Mouse (Mus musculus): Measurements from ENCODE around the gene Pcbp1. TPM values are rescaled to one million over a fixed set of nuclear protein-coding genes. Genes with fewer than 3 reads are reported as not detected.

Pcbp1 gene
- polyA plus RNA-seq, 1 experiment from 2014 or later = 149 TPM

- no peak overlapping the region; the same call in 1 of the 2 replicates for H3K9ac ChIP-seq (ENCODE audit: low read length)
- ATAC-seq (replicated peaks; ENCODE audit: extremely low read depth, insufficient read depth, low FRiP score) = no peak
- H3K4me3 ChIP-seq (ENCODE audit: low read length) = no peak overlapping the region
- no peaks in the 10 kb centered on the region for H3K36me3 ChIP-seq (ENCODE audit: control insufficient read depth, insufficient read depth)
- H3K27me3 ChIP-seq (ENCODE audit: control insufficient read depth, insufficient read depth, low read length) = no peaks in the 10 kb centered on the region
- peak overlapping the region; percentile 53; the same call in 1 of the 2 replicates for H3K4me2 ChIP-seq (ENCODE audit: low read depth, low read length)
- peak overlapping the region; percentile 90 for H3K27ac ChIP-seq (ENCODE audit: low read length)
- H3K9me3 ChIP-seq (replicated peaks; ENCODE audit: control insufficient read depth, low read length) = no peaks in the 10 kb centered on the region
- peaks cover 55% of the 10 kb centered on the region for H3K4me1 ChIP-seq (ENCODE audit: control insufficient read depth, insufficient read depth, low read length)
Measured at GRCm38 (mm10) chr6:86479816-86480188, 46.3 kb downstream of the Pcbp1 start.

- H3K27me3 ChIP-seq (ENCODE audit: control insufficient read depth, insufficient read depth, low read length) = no peaks in the 10 kb centered on the region
- no peaks in the 10 kb centered on the region for H3K9me3 ChIP-seq (replicated peaks; ENCODE audit: control insufficient read depth, low read length)
- H3K27ac ChIP-seq (ENCODE audit: low read length) = peak overlapping the region; percentile 90
- H3K4me1 ChIP-seq (ENCODE audit: control insufficient read depth, insufficient read depth, low read length) = peaks cover 52% of the 10 kb centered on the region
- H3K4me3 ChIP-seq (ENCODE audit: low read length) = no peak overlapping the region
- 64% methylated on average over 3 of the region's 3 CpGs for whole genome bisulfite sequencing
- peak; percentile 29 for ATAC-seq (replicated peaks; ENCODE audit: extremely low read depth, insufficient read depth, low FRiP score)
- H3K36me3 ChIP-seq (ENCODE audit: control insufficient read depth, insufficient read depth) = no peaks in the 10 kb centered on the region
- no peak overlapping the region for H3K4me2 ChIP-seq (ENCODE audit: low read depth, low read length)
- H3K9ac ChIP-seq (ENCODE audit: low read length) = no peak overlapping the region
Measured at GRCm38 (mm10) chr6:86479311-86479710, 46.8 kb downstream of the Pcbp1 start.

DNA sequence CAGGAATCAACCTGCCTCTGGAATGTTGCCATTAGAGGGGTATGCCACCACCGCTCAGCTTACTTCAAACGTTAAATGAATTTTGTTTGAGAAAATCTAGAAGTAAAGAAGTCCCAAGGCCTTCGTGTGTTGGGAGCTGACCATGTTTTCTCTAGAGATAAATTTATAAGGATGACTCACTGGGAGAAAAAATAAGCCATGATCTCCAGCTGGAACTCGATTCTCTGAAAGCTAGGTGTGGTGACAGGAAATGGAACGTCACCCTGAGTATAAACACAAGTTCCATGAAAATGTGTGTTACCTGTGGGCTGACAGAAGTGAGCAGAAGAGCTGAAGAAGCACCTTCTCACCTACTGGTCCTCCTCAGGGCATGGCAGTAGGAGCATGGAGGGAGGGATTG is 49.2 kb downstream of the Pcbp1 start:
- H3K36me3 ChIP-seq (ENCODE audit: control insufficient read depth, insufficient read depth) = no peaks in the 10 kb centered on the region
- H3K4me2 ChIP-seq (ENCODE audit: low read depth, low read length) = no peak overlapping the region
- no peak for ATAC-seq (replicated peaks; ENCODE audit: extremely low read depth, insufficient read depth, low FRiP score)
- no peaks in the 10 kb centered on the region for H3K9me3 ChIP-seq (replicated peaks; ENCODE audit: control insufficient read depth, low read length)
- H3K27me3 ChIP-seq (ENCODE audit: control insufficient read depth, insufficient read depth, low read length) = no peaks in the 10 kb centered on the region
- no peak overlapping the region for H3K4me3 ChIP-seq (ENCODE audit: low read length)
- WGBS = 54% methylated on average over 5 of the region's 5 CpGs
- H3K27ac ChIP-seq (ENCODE audit: low read length) = peak overlapping the region; percentile 90; the same call in 1 of the 2 replicates
- H3K4me1 ChIP-seq (ENCODE audit: control insufficient read depth, insufficient read depth, low read length) = peaks cover 62% of the 10 kb centered on the region
- no peak overlapping the region for H3K9ac ChIP-seq (ENCODE audit: low read length)

DNA sequence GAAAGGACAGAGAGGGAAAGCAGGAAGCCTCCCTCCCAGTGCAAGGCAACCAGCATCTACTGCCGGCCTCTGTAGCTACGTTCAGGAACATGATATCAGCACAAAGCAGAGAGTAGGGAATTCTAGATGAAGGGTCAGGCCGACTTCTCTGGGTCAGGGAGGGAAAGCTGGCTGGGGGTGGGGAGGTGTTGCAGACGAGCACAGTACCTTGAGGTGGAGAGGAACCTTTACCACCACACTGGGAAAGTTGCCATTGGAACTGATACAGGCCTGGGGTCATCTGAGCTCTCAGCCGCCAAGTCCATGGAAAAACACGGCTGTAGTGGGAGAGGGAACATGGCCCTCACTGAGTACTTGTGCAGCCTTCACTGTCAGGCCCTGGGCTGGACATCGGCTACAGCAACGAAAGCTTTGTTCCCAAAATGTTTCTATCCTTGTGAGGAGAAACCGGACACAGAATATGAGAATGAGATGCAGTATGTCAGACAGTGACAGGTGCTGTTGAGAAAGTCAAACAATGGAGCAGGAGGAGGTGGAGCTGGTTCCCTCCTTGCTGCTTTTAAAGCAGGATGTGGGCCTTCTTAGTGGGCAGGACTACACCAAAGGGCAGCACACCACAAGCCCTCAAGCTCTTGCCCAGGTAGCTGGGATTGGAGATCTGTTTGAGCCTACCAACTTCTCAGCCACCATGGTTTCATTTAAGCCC is 50.5 kb downstream of the Pcbp1 start:
- H3K4me2 ChIP-seq (ENCODE audit: low read depth, low read length) = no peak overlapping the region
- 37% methylated on average over 9 of the region's 9 CpGs for WGBS
- H3K27ac ChIP-seq (ENCODE audit: low read length) = peak overlapping the region; percentile 83
- H3K9ac ChIP-seq (ENCODE audit: low read length) = peak overlapping the region; percentile 24; the same call in 1 of the 2 replicates
- no peak for ATAC-seq (replicated peaks; ENCODE audit: extremely low read depth, insufficient read depth, low FRiP score)
- H3K4me3 ChIP-seq (ENCODE audit: low read length) = no peak overlapping the region
- H3K4me1 ChIP-seq (ENCODE audit: control insufficient read depth, insufficient read depth, low read length) = peaks cover 57% of the 10 kb centered on the region
- H3K36me3 ChIP-seq (ENCODE audit: control insufficient read depth, insufficient read depth) = no peaks in the 10 kb centered on the region
- no peaks in the 10 kb centered on the region for H3K27me3 ChIP-seq (ENCODE audit: control insufficient read depth, insufficient read depth, low read length)
- no peaks in the 10 kb centered on the region for H3K9me3 ChIP-seq (replicated peaks; ENCODE audit: control insufficient read depth, low read length)

- H3K4me3 ChIP-seq (ENCODE audit: low read length) = no peak overlapping the region
- no peaks in the 10 kb centered on the region for H3K27me3 ChIP-seq (ENCODE audit: control insufficient read depth, insufficient read depth, low read length)
- peaks cover 48% of the 10 kb centered on the region for H3K4me1 ChIP-seq (ENCODE audit: control insufficient read depth, insufficient read depth, low read length)
- no peak for ATAC-seq (replicated peaks; ENCODE audit: extremely low read depth, insufficient read depth, low FRiP score)
- no peak overlapping the region for H3K4me2 ChIP-seq (ENCODE audit: low read depth, low read length)
- no peaks in the 10 kb centered on the region for H3K9me3 ChIP-seq (replicated peaks; ENCODE audit: control insufficient read depth, low read length)
- peaks cover 4% of the 10 kb centered on the region; the same call in 1 of the 2 replicates for H3K36me3 ChIP-seq (ENCODE audit: control insufficient read depth, insufficient read depth)
- H3K9ac ChIP-seq (ENCODE audit: low read length) = no peak overlapping the region
- peak overlapping the region; percentile 83 for H3K27ac ChIP-seq (ENCODE audit: low read length)
Measured at GRCm38 (mm10) chr6:86474646-86475181, 51.4 kb downstream of the Pcbp1 start.

Small RNA genes lying within 50 kb of the gene (microRNA-seq; reads per million reads assigned to microRNA genes)
- gene Gm22184 = not detected

Other genes starting within 250 kb of the Pcbp1 start
- gene Fam136a, start 160.7 kb downstream of the Pcbp1 start, polyA plus RNA-seq (2015; fragmentation: Nextera tagmentation; extraction: Ambion mirVana) = 92.4 and 99.4 TPM in 2 replicates
- 246 and 255 TPM in 2 replicates for gene Snrpg, start 155.0 kb downstream of the Pcbp1 start, polyA plus RNA-seq (2015; fragmentation: Nextera tagmentation; extraction: Ambion mirVana)
- 55.5 and 56.6 TPM in 2 replicates for gene Pcyox1, start 129.2 kb downstream of the Pcbp1 start, polyA plus RNA-seq (2015; fragmentation: Nextera tagmentation; extraction: Ambion mirVana)
- 118 and 120 TPM in 2 replicates for gene Tia1, start 122.1 kb downstream of the Pcbp1 start, polyA plus RNA-seq (2015; fragmentation: Nextera tagmentation; extraction: Ambion mirVana)
- gene Gm44790, start 99.7 kb downstream of the Pcbp1 start, polyA plus RNA-seq (2015; fragmentation: Nextera tagmentation; extraction: Ambion mirVana) = 0.46 and 0.47 TPM in 2 replicates
- gene C87436, start 87.9 kb downstream of the Pcbp1 start, polyA plus RNA-seq (2015; fragmentation: Nextera tagmentation; extraction: Ambion mirVana) = 18.5 and 20.1 TPM in 2 replicates
- gene Asprv1, start 101.8 kb upstream of the Pcbp1 start, polyA plus RNA-seq (2015; fragmentation: Nextera tagmentation; extraction: Ambion mirVana) = 0.64 and 0.86 TPM in 2 replicates
- 8.8 and 9.4 TPM in 2 replicates for gene Mxd1, start 142.8 kb upstream of the Pcbp1 start, polyA plus RNA-seq (2015; fragmentation: Nextera tagmentation; extraction: Ambion mirVana)
- 61.1 and 81.8 TPM in 2 replicates for gene Snrnp27, start 158.2 kb upstream of the Pcbp1 start, polyA plus RNA-seq (2015; fragmentation: Nextera tagmentation; extraction: Ambion mirVana)
- gene Gmcl1, start 207.1 kb upstream of the Pcbp1 start, polyA plus RNA-seq (2015; fragmentation: Nextera tagmentation; extraction: Ambion mirVana) = 14.8 and 17.3 TPM in 2 replicates